Mouse (Mus musculus) adrenal gland, postnatal 36 days (tissue): ENCODE data around the gene Ube2h. TPM values are rescaled to one million over a fixed set of nuclear protein-coding genes. Genes with fewer than 3 reads are reported as not detected.
A peak's percentile ranks its signal among the peaks of the same experiment; 100 is the strongest.

Experiments
- DNase-seq, 2 experiments: peaks; one replicate each; pipeline ENCODE4 v3.0.0; 2021; ENCODE audit warnings: mixed read lengths in 1 of 2
- total RNA-seq, 2 experiments: library from RNA; stranded (reverse); gene quantifications; 2 replicates each; pipeline ENCODE4 v1.2.3; 2021

The Ube2h gene
- total RNA-seq, 2 experiments from 2014 or later = 105 to 126 TPM

- no peak for DNase-seq
These were observed 4.7 kb downstream of the Ube2h start for GRCm38 (mm10) chr6:30299683-30300082.

- DNase-seq = no peak
These were observed 5.2 kb downstream of the Ube2h start for GRCm38 (mm10) chr6:30299116-30299515.

GRCm38 (mm10) chr6:30292579-30292978 is 11.8 kb downstream of the Ube2h start:
- DNase-seq = no peak

- DNase-seq = peak; percentile 50 to 70
These were observed 16.4 kb downstream of the Ube2h start for GRCm38 (mm10) chr6:30287958-30288357.

- no peak for DNase-seq
These were observed 17.7 kb downstream of the Ube2h start for GRCm38 (mm10) chr6:30286642-30287041.

- DNase-seq = no peak
These were observed 20.2 kb downstream of the Ube2h start for GRCm38 (mm10) chr6:30284177-30284576.

GRCm38 (mm10) chr6:30282361-30282760 is 22.0 kb downstream of the Ube2h start:
- no peak for DNase-seq

GRCm38 (mm10) chr6:30278374-30278773 is 26.0 kb downstream of the Ube2h start:
- peak in 1 of 2 experiments; percentile 18 for DNase-seq

GRCm38 (mm10) chr6:30276882-30277281 is 27.5 kb downstream of the Ube2h start:
- DNase-seq = no peak

GRCm38 (mm10) chr6:30276375-30276774 is 28.0 kb downstream of the Ube2h start:
- peak; percentile 39 to 64 for DNase-seq

- no peak for DNase-seq
These were observed 29.0 kb downstream of the Ube2h start for GRCm38 (mm10) chr6:30275159-30275847.

- DNase-seq = no peak
These were observed 31.4 kb downstream of the Ube2h start for GRCm38 (mm10) chr6:30272911-30273310.

GRCm38 (mm10) chr6:30272338-30272905 is 31.9 kb downstream of the Ube2h start:
- no peak for DNase-seq

GRCm38 (mm10) chr6:30269846-30270245 is 34.5 kb downstream of the Ube2h start:
- no peak for DNase-seq

- DNase-seq = no peak
These were observed 36.9 kb downstream of the Ube2h start for GRCm38 (mm10) chr6:30267486-30267885.

GRCm38 (mm10) chr6:30265402-30265801 is 38.9 kb downstream of the Ube2h start:
- DNase-seq = peak; percentile 33 to 46

- peak; percentile 50 to 68 for DNase-seq
These were observed 41.3 kb downstream of the Ube2h start for GRCm38 (mm10) chr6:30263053-30263452.

- DNase-seq = no peak
These were observed 45.1 kb downstream of the Ube2h start for GRCm38 (mm10) chr6:30259271-30259670.

- no peak for DNase-seq
These were observed 46.4 kb downstream of the Ube2h start for GRCm38 (mm10) chr6:30257962-30258361.

- DNase-seq = no peak
These were observed 48.5 kb downstream of the Ube2h start for GRCm38 (mm10) chr6:30255846-30256245.

GRCm38 (mm10) chr6:30252271-30253010 is 51.9 kb downstream of the Ube2h start:
- DNase-seq = no peak

- DNase-seq = no peak
These were observed 55.6 kb downstream of the Ube2h start for GRCm38 (mm10) chr6:30248708-30249107.

- no peak for DNase-seq
These were observed 58.4 kb downstream of the Ube2h start for GRCm38 (mm10) chr6:30245940-30246339.
